Mouse (Mus musculus): Measurements from ENCODE around the gene Serpina3c. TPM values are rescaled to one million over a fixed set of nuclear protein-coding genes. Genes with fewer than 3 reads are reported as not detected.

Gene Serpina3c
- 0.08 TPM in 1 of 2 replicates, not detected in the other for polyA plus RNA-seq (2015; fragmentation: Nextera tagmentation; extraction: Ambion mirVana)

- H3K4me3 ChIP-seq (ENCODE audit: low read depth, low read length), result no peak within 1 kb of the TSS
- no peak within 1 kb of the TSS for H3K9ac ChIP-seq (ENCODE audit: low read depth, low read length)
- H3K4me1 ChIP-seq (ENCODE audit: control insufficient read depth, insufficient read depth, low read length), result no peaks in the 10 kb centered on the region
- no peaks in the 10 kb centered on the region for H3K36me3 ChIP-seq (ENCODE audit: control insufficient read depth, insufficient read depth, low read length)
- H3K4me2 ChIP-seq (ENCODE audit: low read length), result no peak within 1 kb of the TSS
- WGBS, result 90% methylated on average over 2 of the region's 2 CpGs
- H3K27me3 ChIP-seq (ENCODE audit: control insufficient read depth, insufficient read depth, low read depth, low read length), result no peaks in the 10 kb centered on the region
- ATAC-seq, result no peak
- H3K9me3 ChIP-seq (replicated peaks; ENCODE audit: control insufficient read depth, low read length, poor library complexity, severe bottlenecking), result no peaks in the 10 kb centered on the region
- H3K27ac ChIP-seq (ENCODE audit: low read length), result no peak within 1 kb of the TSS
Observed at GRCm38 (mm10) chr12:104153656-104154055, at the start of gene Serpina3c. Gene Serpina3c, minus strand, starts transcription at chr12:104153870.

- no peaks in the 10 kb centered on the region for H3K27me3 ChIP-seq (ENCODE audit: control insufficient read depth, insufficient read depth, low read depth, low read length)
- no peaks in the 10 kb centered on the region for H3K9me3 ChIP-seq (replicated peaks; ENCODE audit: control insufficient read depth, low read length, poor library complexity, severe bottlenecking)
- H3K36me3 ChIP-seq (ENCODE audit: control insufficient read depth, insufficient read depth, low read length), result no peaks in the 10 kb centered on the region
- no peak overlapping the region for H3K9ac ChIP-seq (ENCODE audit: low read depth, low read length)
- no peak overlapping the region for H3K27ac ChIP-seq (ENCODE audit: low read length)
- no peak for ATAC-seq
- H3K4me3 ChIP-seq (ENCODE audit: low read depth, low read length), result no peak overlapping the region
- H3K4me1 ChIP-seq (ENCODE audit: control insufficient read depth, insufficient read depth, low read length), result no peaks in the 10 kb centered on the region
- H3K4me2 ChIP-seq (ENCODE audit: low read length), result no peak overlapping the region
Observed at GRCm38 (mm10) chr12:104190852-104191251, 37.2 kb upstream of the Serpina3c start.

- no peaks in the 10 kb centered on the region for H3K9me3 ChIP-seq (replicated peaks; ENCODE audit: control insufficient read depth, low read length, poor library complexity, severe bottlenecking)
- no peak overlapping the region for H3K27ac ChIP-seq (ENCODE audit: low read length)
- no peaks in the 10 kb centered on the region for H3K27me3 ChIP-seq (ENCODE audit: control insufficient read depth, insufficient read depth, low read depth, low read length)
- no peak overlapping the region for H3K4me2 ChIP-seq (ENCODE audit: low read length)
- 78% methylated on average over 2 of the region's 2 CpGs for WGBS
- no peak for ATAC-seq
- no peak overlapping the region for H3K9ac ChIP-seq (ENCODE audit: low read depth, low read length)
- H3K4me3 ChIP-seq (ENCODE audit: low read depth, low read length), result no peak overlapping the region
- H3K4me1 ChIP-seq (ENCODE audit: control insufficient read depth, insufficient read depth, low read length), result no peaks in the 10 kb centered on the region
- H3K36me3 ChIP-seq (ENCODE audit: control insufficient read depth, insufficient read depth, low read length), result no peaks in the 10 kb centered on the region
Observed at GRCm38 (mm10) chr12:104189246-104189645, 35.6 kb upstream of the Serpina3c start.

- Histone ChIP-seq H3K4me2 (ENCODE audit: low read length) (no peak overlapping the region), H3K9ac (ENCODE audit: low read depth, low read length) (no peak overlapping the region), H3K36me3 (ENCODE audit: control insufficient read depth, insufficient read depth, low read length) (no peaks in the 10 kb centered on the region), H3K9me3 (replicated peaks; ENCODE audit: control insufficient read depth, low read length, poor library complexity, severe bottlenecking) (no peaks in the 10 kb centered on the region), H3K27me3 (ENCODE audit: control insufficient read depth, insufficient read depth, low read depth, low read length) (no peaks in the 10 kb centered on the region), H3K4me3 (ENCODE audit: low read depth, low read length) (no peak overlapping the region), H3K4me1 (ENCODE audit: control insufficient read depth, insufficient read depth, low read length) (no peaks in the 10 kb centered on the region), H3K27ac (ENCODE audit: low read length) (no peak overlapping the region)
- 93% methylated on average over 3 of the region's 3 CpGs for WGBS
- no peak for ATAC-seq
Observed at GRCm38 (mm10) chr12:104186041-104186581, 32.4 kb upstream of the Serpina3c start.

- WGBS, result 81% methylated on average over 4 of the region's 4 CpGs
- Histone ChIP-seq H3K4me3 (ENCODE audit: low read depth, low read length) (no peak overlapping the region), H3K9me3 (replicated peaks; ENCODE audit: control insufficient read depth, low read length, poor library complexity, severe bottlenecking) (no peaks in the 10 kb centered on the region), H3K27me3 (ENCODE audit: control insufficient read depth, insufficient read depth, low read depth, low read length) (no peaks in the 10 kb centered on the region), H3K27ac (ENCODE audit: low read length) (no peak overlapping the region), H3K4me2 (ENCODE audit: low read length) (no peak overlapping the region), H3K36me3 (ENCODE audit: control insufficient read depth, insufficient read depth, low read length) (no peaks in the 10 kb centered on the region), H3K9ac (ENCODE audit: low read depth, low read length) (no peak overlapping the region), H3K4me1 (ENCODE audit: control insufficient read depth, insufficient read depth, low read length) (no peaks in the 10 kb centered on the region)
- no peak for ATAC-seq
Observed at GRCm38 (mm10) chr12:104185046-104185445, 31.4 kb upstream of the Serpina3c start.

- Histone ChIP-seq H3K36me3 (ENCODE audit: control insufficient read depth, insufficient read depth, low read length) (no peaks in the 10 kb centered on the region), H3K4me1 (ENCODE audit: control insufficient read depth, insufficient read depth, low read length) (no peaks in the 10 kb centered on the region), H3K27ac (ENCODE audit: low read length) (no peak overlapping the region), H3K4me3 (ENCODE audit: low read depth, low read length) (no peak overlapping the region), H3K4me2 (ENCODE audit: low read length) (no peak overlapping the region), H3K9ac (ENCODE audit: low read depth, low read length) (no peak overlapping the region), H3K9me3 (replicated peaks; ENCODE audit: control insufficient read depth, low read length, poor library complexity, severe bottlenecking) (no peaks in the 10 kb centered on the region), H3K27me3 (ENCODE audit: control insufficient read depth, insufficient read depth, low read depth, low read length) (no peaks in the 10 kb centered on the region)
- ATAC-seq, result no peak
- WGBS, result 88% methylated on average over 2 of the region's 2 CpGs
Observed at GRCm38 (mm10) chr12:104178987-104179386, 25.3 kb upstream of the Serpina3c start.

GRCm38 (mm10) chr12:104178577-104178976 is 24.9 kb upstream of the Serpina3c start:
- Histone ChIP-seq H3K4me1 (ENCODE audit: control insufficient read depth, insufficient read depth, low read length) (no peaks in the 10 kb centered on the region), H3K4me2 (ENCODE audit: low read length) (no peak overlapping the region), H3K9ac (ENCODE audit: low read depth, low read length) (no peak overlapping the region), H3K27me3 (ENCODE audit: control insufficient read depth, insufficient read depth, low read depth, low read length) (no peaks in the 10 kb centered on the region), H3K9me3 (replicated peaks; ENCODE audit: control insufficient read depth, low read length, poor library complexity, severe bottlenecking) (no peaks in the 10 kb centered on the region), H3K36me3 (ENCODE audit: control insufficient read depth, insufficient read depth, low read length) (no peaks in the 10 kb centered on the region), H3K4me3 (ENCODE audit: low read depth, low read length) (no peak overlapping the region), H3K27ac (ENCODE audit: low read length) (no peak overlapping the region)
- no peak for ATAC-seq

- H3K4me1 ChIP-seq (ENCODE audit: control insufficient read depth, insufficient read depth, low read length), result no peaks in the 10 kb centered on the region
- H3K27me3 ChIP-seq (ENCODE audit: control insufficient read depth, insufficient read depth, low read depth, low read length), result no peaks in the 10 kb centered on the region
- ATAC-seq, result no peak
- H3K4me3 ChIP-seq (ENCODE audit: low read depth, low read length), result no peak overlapping the region
- no peaks in the 10 kb centered on the region for H3K9me3 ChIP-seq (replicated peaks; ENCODE audit: control insufficient read depth, low read length, poor library complexity, severe bottlenecking)
- H3K27ac ChIP-seq (ENCODE audit: low read length), result no peak overlapping the region
- no peak overlapping the region for H3K9ac ChIP-seq (ENCODE audit: low read depth, low read length)
- no peak overlapping the region for H3K4me2 ChIP-seq (ENCODE audit: low read length)
- WGBS, result 85% methylated on average over 3 of the region's 3 CpGs
- H3K36me3 ChIP-seq (ENCODE audit: control insufficient read depth, insufficient read depth, low read length), result no peaks in the 10 kb centered on the region
Observed at GRCm38 (mm10) chr12:104175636-104176035, 22.0 kb upstream of the Serpina3c start.

GRCm38 (mm10) chr12:104174747-104175146 is 21.1 kb upstream of the Serpina3c start:
- Histone ChIP-seq H3K27me3 (ENCODE audit: control insufficient read depth, insufficient read depth, low read depth, low read length) (no peaks in the 10 kb centered on the region), H3K4me1 (ENCODE audit: control insufficient read depth, insufficient read depth, low read length) (no peaks in the 10 kb centered on the region), H3K27ac (ENCODE audit: low read length) (no peak overlapping the region), H3K4me2 (ENCODE audit: low read length) (no peak overlapping the region), H3K36me3 (ENCODE audit: control insufficient read depth, insufficient read depth, low read length) (no peaks in the 10 kb centered on the region), H3K4me3 (ENCODE audit: low read depth, low read length) (no peak overlapping the region), H3K9me3 (replicated peaks; ENCODE audit: control insufficient read depth, low read length, poor library complexity, severe bottlenecking) (no peaks in the 10 kb centered on the region), H3K9ac (ENCODE audit: low read depth, low read length) (no peak overlapping the region)
- WGBS, result 90% methylated on average over 3 of the region's 3 CpGs
- ATAC-seq, result no peak
